Mouse (Mus musculus): Measurements from ENCODE around the gene Ccl24. TPM values are rescaled to one million over a fixed set of nuclear protein-coding genes. Genes with fewer than 3 reads are reported as not detected.
A peak's percentile ranks its signal among the peaks of the same experiment; 100 is the strongest.

The Ccl24 gene
- polyA plus RNA-seq, 1 experiment from 2014 or later, result 0.99 TPM

DNA sequence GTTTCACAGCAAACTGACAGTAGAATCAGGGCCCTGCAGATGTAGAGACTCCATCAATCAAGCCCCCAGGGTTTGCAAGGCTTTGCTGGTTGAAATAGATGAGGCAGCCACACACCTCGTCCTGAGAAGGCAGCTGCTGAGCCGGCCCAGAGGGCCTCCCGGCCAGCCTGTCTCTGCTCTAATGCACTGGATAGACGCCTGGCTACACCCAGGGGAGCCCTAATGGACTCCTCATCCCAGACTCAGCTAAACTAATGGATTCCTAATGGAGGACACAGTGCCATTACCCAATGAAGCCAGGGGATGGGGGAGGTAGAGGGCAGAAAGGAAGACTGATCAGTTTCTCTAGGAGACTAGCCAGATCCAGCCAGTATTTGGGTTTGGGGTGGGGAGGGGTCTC, 15.8 kb downstream of the Ccl24 start:
- Histone ChIP-seq H3K4me2 (ENCODE audit: low read depth, low read length, severe bottlenecking) (no peak overlapping the region), H3K4me1 (replicated peaks; ENCODE audit: control insufficient read depth, insufficient read depth, low read length) (no peaks in the 10 kb centered on the region), H3K9me3 (ENCODE audit: control insufficient read depth, low read length) (no peaks in the 10 kb centered on the region), H3K9ac (ENCODE audit: low read length) (no peak overlapping the region), H3K36me3 (ENCODE audit: control insufficient read depth, insufficient read depth, low read length) (no peaks in the 10 kb centered on the region), H3K4me3 (ENCODE audit: low read depth, low read length) (no peak overlapping the region), H3K27me3 (ENCODE audit: control insufficient read depth, insufficient read depth, low read length) (no peaks in the 10 kb centered on the region), H3K27ac (ENCODE audit: low read depth, low read length) (no peak overlapping the region)
- ATAC-seq (replicated peaks; ENCODE audit: low FRiP score) (no peak), DNase-seq (ENCODE audit: low spot score) (no peak)
- 59% methylated on average over 4 of the region's 4 CpGs for WGBS

DNA sequence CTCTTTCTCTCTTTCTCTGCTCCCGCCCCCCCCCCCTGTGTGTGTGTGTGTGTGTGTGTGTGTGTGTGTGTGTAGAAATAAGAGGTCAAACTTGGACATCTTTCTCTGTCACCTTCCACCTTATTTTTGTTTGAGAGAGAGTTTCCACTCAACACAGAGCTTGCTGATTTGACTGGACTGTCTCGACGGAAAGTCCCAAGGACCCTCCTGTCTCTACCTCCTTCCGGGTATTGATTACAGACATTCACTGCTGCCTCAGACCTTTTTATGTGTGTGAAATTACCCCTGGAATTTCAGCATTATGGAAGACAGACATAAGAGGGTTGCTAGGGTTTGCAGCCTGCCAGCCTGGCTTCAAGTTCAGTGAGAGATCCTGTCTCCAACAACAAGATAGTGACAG, 16.6 kb downstream of the Ccl24 start:
- no peak overlapping the region for H3K4me3 ChIP-seq (ENCODE audit: low read depth, low read length)

DNA sequence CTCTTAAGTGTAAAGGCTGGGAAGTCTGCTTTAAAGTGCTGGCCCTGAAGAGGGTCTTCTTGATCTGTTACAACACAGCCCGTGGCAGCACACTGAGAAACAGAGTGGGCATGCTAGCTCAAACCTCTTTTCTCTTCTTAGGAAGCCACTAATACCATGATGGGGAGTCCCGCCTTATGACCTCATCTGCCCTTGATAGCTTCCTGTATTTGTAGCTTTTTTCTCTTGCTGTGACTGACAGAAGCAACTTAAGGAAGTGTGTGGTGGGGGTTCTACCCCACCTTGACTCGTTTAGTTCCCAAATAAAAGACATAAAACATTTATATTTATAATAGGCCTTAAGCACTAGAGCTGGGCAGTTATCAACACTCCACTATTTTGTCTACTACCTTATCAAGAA, 21.3 kb downstream of the Ccl24 start:
- WGBS, result 80% methylated on average over 3 of the region's 3 CpGs
- no peak overlapping the region for H3K9ac ChIP-seq (ENCODE audit: low read length)
- no peak overlapping the region for H3K4me2 ChIP-seq (ENCODE audit: low read depth, low read length, severe bottlenecking)
- no peak for ATAC-seq (replicated peaks; ENCODE audit: low FRiP score)
- no peaks in the 10 kb centered on the region for H3K27me3 ChIP-seq (ENCODE audit: control insufficient read depth, insufficient read depth, low read length)
- no peak for DNase-seq (ENCODE audit: low spot score)
- no peak overlapping the region for H3K27ac ChIP-seq (ENCODE audit: low read depth, low read length)
- no peaks in the 10 kb centered on the region for H3K9me3 ChIP-seq (ENCODE audit: control insufficient read depth, low read length)
- no peak overlapping the region for H3K4me3 ChIP-seq (ENCODE audit: low read depth, low read length)
- no peaks in the 10 kb centered on the region for H3K36me3 ChIP-seq (ENCODE audit: control insufficient read depth, insufficient read depth, low read length)
- no peaks in the 10 kb centered on the region for H3K4me1 ChIP-seq (replicated peaks; ENCODE audit: control insufficient read depth, insufficient read depth, low read length)

More for the DNA sequence above, 16.6 kb downstream of the Ccl24 start:
- Histone ChIP-seq H3K27me3 (ENCODE audit: control insufficient read depth, insufficient read depth, low read length) (no peaks in the 10 kb centered on the region), H3K4me2 (ENCODE audit: low read depth, low read length, severe bottlenecking) (no peak overlapping the region), H3K36me3 (ENCODE audit: control insufficient read depth, insufficient read depth, low read length) (no peaks in the 10 kb centered on the region), H3K27ac (ENCODE audit: low read depth, low read length) (no peak overlapping the region), H3K4me1 (replicated peaks; ENCODE audit: control insufficient read depth, insufficient read depth, low read length) (no peaks in the 10 kb centered on the region), H3K9ac (ENCODE audit: low read length) (no peak overlapping the region), H3K9me3 (ENCODE audit: control insufficient read depth, low read length) (no peaks in the 10 kb centered on the region)
- DNase-seq (ENCODE audit: low spot score) (no peak), ATAC-seq (replicated peaks; ENCODE audit: low FRiP score) (no peak)
- WGBS, result 88% methylated on average over 4 of the region's 4 CpGs

DNA sequence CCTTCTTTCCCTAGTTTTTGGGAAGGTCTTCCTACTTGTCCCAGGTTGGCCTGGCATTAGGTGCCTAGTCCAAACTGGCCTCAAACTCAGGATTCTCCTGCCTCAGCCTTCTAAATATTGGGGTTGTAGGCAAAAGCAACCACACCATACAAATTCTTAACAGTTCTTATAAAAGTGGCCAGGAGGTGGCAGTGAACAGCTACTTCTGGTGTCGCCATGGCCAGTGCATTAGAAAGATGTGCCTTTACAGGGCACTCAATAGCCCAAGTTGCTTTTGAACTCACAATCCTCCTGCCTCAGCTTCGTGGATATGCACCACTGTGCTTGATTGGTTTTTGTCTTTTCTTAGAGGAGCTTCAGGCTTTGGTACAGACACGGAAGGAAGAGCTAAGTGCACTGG, 21.9 kb downstream of the Ccl24 start:
- DNase-seq (ENCODE audit: low spot score) (no peak), ATAC-seq (replicated peaks; ENCODE audit: low FRiP score) (no peak)
- Histone ChIP-seq H3K36me3 (ENCODE audit: control insufficient read depth, insufficient read depth, low read length) (no peaks in the 10 kb centered on the region), H3K4me3 (ENCODE audit: low read depth, low read length) (no peak overlapping the region), H3K9me3 (ENCODE audit: control insufficient read depth, low read length) (no peaks in the 10 kb centered on the region), H3K27ac (ENCODE audit: low read depth, low read length) (no peak overlapping the region), H3K4me2 (ENCODE audit: low read depth, low read length, severe bottlenecking) (no peak overlapping the region), H3K4me1 (replicated peaks; ENCODE audit: control insufficient read depth, insufficient read depth, low read length) (no peaks in the 10 kb centered on the region), H3K9ac (ENCODE audit: low read length) (no peak overlapping the region), H3K27me3 (ENCODE audit: control insufficient read depth, insufficient read depth, low read length) (no peaks in the 10 kb centered on the region)
- 23% methylated on average over 3 of the region's 3 CpGs for WGBS

GRCm38 (mm10) chr5:135547990-135548389, 24.9 kb downstream of the Ccl24 start:
- Histone ChIP-seq H3K4me1 (replicated peaks; ENCODE audit: control insufficient read depth, insufficient read depth, low read length) (no peaks in the 10 kb centered on the region; the same call in 1 of the 2 replicates), H3K9me3 (ENCODE audit: control insufficient read depth, low read length) (no peaks in the 10 kb centered on the region), H3K27me3 (ENCODE audit: control insufficient read depth, insufficient read depth, low read length) (no peaks in the 10 kb centered on the region), H3K36me3 (ENCODE audit: control insufficient read depth, insufficient read depth, low read length) (no peaks in the 10 kb centered on the region), H3K9ac (ENCODE audit: low read length) (no peak overlapping the region), H3K4me3 (ENCODE audit: low read depth, low read length) (no peak overlapping the region), H3K4me2 (ENCODE audit: low read depth, low read length, severe bottlenecking) (no peak overlapping the region), H3K27ac (ENCODE audit: low read depth, low read length) (no peak overlapping the region)
- no peak for ATAC-seq (replicated peaks; ENCODE audit: low FRiP score)
- 90% methylated on average over 2 of the region's 2 CpGs for WGBS
- DNase-seq (ENCODE audit: low spot score), result no peak

DNA sequence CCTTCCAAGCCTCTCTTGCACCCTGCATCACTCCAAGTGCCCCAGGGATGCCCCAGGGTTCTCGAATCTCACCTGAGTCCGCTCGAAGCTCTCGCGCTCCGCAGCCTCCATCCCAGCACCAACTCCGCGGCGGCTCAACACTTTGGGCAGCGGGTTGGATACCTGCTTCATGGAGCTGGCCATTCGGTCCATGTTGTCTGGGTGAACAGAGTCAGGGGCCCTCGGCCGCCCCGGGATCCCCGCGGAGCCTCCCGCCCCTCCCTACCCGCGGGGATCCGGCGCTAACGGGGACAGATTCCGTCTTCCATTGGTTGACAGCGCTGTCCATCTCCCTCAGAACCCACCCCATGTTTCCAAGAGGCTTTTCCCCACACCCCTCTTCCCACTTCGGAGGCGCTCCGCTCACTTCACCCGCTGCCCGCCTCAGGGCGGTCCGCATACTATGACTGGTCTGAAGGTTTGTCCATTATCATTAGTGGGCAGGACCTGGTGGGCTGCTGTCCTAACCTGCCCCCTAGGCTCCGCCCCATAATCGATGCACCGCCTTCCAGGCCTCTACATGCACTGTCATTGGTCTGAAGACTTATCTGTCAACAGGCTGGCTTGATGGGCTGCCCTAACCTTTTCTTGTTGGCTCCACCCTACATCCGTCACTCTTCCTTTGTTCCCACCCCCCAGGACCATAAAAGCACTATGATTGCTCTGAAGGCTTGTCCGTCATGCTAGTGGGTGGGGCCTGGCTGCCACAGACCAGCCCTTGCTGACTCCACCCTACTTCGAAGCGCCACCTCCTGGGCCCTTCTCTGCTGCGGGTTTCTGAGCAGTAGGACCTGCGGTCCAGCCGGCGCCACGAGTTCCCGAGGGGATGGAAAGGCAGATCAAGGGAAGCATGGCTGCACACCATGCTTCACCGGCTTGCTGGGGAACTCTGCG, 27.7 kb downstream of the Ccl24 start, which contains the start of gene Hip1:
Gene Hip1, minus strand, starts transcription at position 256 of the 933 bp plus-strand sequence.
- ATAC-seq (replicated peaks; ENCODE audit: low FRiP score), result peak; percentile 99

GRCm38 (mm10) chr5:135544032-135544558, 28.8 kb downstream of the Ccl24 start:
- Histone ChIP-seq H3K9ac (ENCODE audit: low read length) (peak overlapping the region; percentile 65), H3K9me3 (ENCODE audit: control insufficient read depth, low read length) (no peaks in the 10 kb centered on the region), H3K4me2 (ENCODE audit: low read depth, low read length, severe bottlenecking) (peak overlapping the region; percentile 96), H3K36me3 (ENCODE audit: control insufficient read depth, insufficient read depth, low read length) (no peaks in the 10 kb centered on the region), H3K4me3 (ENCODE audit: low read depth, low read length) (peak overlapping the region; percentile 68), H3K4me1 (replicated peaks; ENCODE audit: control insufficient read depth, insufficient read depth, low read length) (no peaks in the 10 kb centered on the region; the same call in 1 of the 2 replicates), H3K27ac (ENCODE audit: low read depth, low read length) (no peak overlapping the region), H3K27me3 (ENCODE audit: control insufficient read depth, insufficient read depth, low read length) (no peaks in the 10 kb centered on the region)
- DNase-seq (ENCODE audit: low spot score) (peak; percentile 61), ATAC-seq (replicated peaks; ENCODE audit: low FRiP score) (no peak)
- 9% methylated on average over 15 of the region's 15 CpGs for WGBS

More for the DNA sequence above, 27.7 kb downstream of the Ccl24 start, which contains the start of gene Hip1:
- Histone ChIP-seq H3K36me3 (ENCODE audit: control insufficient read depth, insufficient read depth, low read length) (no peaks in the 10 kb centered on the region), H3K9ac (ENCODE audit: low read length) (peak within 1 kb of the TSS; percentile 65), H3K4me3 (ENCODE audit: low read depth, low read length) (peak within 1 kb of the TSS; percentile 68), H3K27ac (ENCODE audit: low read depth, low read length) (peak within 1 kb of the TSS; percentile 41; the same call in 1 of the 2 replicates), H3K4me2 (ENCODE audit: low read depth, low read length, severe bottlenecking) (peak within 1 kb of the TSS; percentile 96), H3K4me1 (replicated peaks; ENCODE audit: control insufficient read depth, insufficient read depth, low read length) (no peaks in the 10 kb centered on the region; the same call in 1 of the 2 replicates), H3K9me3 (ENCODE audit: control insufficient read depth, low read length) (no peaks in the 10 kb centered on the region), H3K27me3 (ENCODE audit: control insufficient read depth, insufficient read depth, low read length) (no peaks in the 10 kb centered on the region)
- WGBS, result 1% methylated on average over 46 of the region's 46 CpGs
- DNase-seq (ENCODE audit: low spot score), result peak; percentile 97

DNA sequence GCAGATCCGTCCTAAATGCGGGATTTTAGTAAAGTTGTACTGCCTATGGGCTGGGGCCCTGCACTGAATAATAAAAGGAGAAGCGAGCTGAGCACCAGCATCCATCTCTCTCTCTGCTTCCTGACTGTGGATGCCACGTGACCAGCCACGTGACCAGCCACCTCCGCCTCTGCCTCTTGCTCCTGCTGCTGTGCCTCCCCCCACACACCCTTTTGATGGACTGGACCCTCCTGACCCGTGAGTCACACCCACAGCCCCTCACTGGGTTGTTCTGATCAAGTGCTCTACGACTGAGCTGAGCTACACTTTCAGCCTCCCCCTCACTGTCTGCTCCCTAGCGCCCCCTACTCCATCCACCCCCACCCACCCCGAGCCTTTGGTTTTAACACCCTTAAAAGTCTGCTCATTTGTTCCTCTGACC, 35.0 kb downstream of the Ccl24 start:
- WGBS, result 80% methylated on average over 10 of the region's 10 CpGs
- no peaks in the 10 kb centered on the region for H3K36me3 ChIP-seq (ENCODE audit: control insufficient read depth, insufficient read depth, low read length)
- no peak overlapping the region for H3K4me3 ChIP-seq (ENCODE audit: low read depth, low read length)
- no peaks in the 10 kb centered on the region for H3K9me3 ChIP-seq (ENCODE audit: control insufficient read depth, low read length)
- no peak overlapping the region for H3K27ac ChIP-seq (ENCODE audit: low read depth, low read length)
- no peaks in the 10 kb centered on the region for H3K4me1 ChIP-seq (replicated peaks; ENCODE audit: control insufficient read depth, insufficient read depth, low read length)
- no peak for DNase-seq (ENCODE audit: low spot score)
- ATAC-seq (replicated peaks; ENCODE audit: low FRiP score), result no peak
- H3K4me2 ChIP-seq (ENCODE audit: low read depth, low read length, severe bottlenecking), result no peak overlapping the region
- no peaks in the 10 kb centered on the region for H3K27me3 ChIP-seq (ENCODE audit: control insufficient read depth, insufficient read depth, low read length)
- H3K9ac ChIP-seq (ENCODE audit: low read length), result no peak overlapping the region
